Mouse (Mus musculus) layer of hippocampus, adult 11-12 months (tissue): ENCODE data around the gene Ano8.

Source experiments
- DNase-seq: peaks from one replicate; pipeline ENCODE4 v3.0.0; 2022; ENCODE audit warnings: low spot score

Gene Ano8

DNA sequence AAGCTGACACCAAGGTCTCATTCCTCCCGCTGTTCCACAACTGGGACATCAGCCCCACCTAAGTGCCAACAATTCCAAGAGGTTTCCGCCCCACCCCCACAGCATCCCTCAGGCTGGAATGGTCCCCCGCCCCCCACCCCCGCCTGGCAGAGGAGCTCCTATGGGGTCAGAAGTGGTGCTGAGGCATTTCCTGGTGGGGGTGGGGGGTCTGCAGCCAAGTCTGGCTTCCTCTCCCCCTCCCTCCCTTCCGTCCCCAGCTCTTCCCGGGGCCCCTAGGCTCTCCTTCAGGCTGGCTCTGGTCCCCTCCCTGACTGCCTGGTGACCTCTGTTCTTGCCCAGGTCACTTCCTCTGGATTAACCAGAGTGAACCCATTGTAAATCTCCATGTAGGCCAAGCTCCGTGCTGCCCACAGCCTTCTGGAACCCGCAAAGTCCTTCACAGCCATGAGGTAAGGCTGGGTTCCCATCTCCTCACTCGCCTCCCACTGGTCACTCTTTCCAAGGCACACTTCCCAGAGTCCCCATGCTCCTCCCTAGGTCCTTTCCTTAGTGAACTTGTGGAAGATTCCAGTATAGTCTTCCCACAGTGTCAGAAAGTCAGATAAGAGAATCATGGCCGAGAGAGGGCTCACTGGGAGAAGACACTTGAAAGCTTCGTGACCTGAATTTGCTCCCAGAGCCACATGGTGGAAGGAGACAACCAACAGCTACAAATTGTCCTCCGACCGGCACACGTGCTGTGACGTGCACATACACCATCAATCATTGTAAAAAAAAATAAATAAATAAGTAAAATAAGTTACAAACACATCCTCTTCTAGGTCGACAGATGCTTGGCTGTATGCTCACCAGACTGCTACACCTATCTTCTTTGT is 13.3 kb upstream of the Ano8 start:
- DNase-seq: no peak

DNA sequence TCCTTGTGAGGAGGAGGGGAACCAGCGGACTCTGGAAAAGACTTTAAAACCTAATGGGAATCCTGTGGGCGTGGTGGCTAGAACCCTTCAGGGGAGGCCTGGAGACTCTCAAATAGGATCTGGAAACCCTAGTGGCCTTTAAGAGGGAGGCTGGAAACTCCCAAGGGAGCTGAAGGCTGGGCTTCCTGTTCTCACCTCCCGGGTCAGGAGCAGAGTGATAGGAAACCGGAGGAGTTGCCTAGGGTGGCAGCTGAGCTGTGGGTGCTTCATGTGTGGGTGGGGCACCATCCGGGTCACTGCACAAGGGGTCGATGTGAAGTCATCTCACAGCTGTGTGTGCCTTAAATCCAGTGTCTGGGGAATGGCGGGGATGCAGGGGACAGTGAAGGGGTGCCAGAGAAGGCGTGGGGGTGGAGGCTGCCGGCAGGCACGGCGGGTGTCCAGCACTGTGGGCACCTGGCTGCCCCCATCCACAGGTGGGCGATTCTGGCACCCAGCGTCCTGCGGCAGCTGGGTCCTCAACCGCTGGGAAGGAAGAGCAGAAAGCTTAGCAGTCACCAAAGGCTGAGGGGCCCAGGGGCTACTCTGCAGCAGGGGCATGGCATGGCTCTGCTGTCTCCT is 12.2 kb upstream of the Ano8 start:
- no peak for DNase-seq

DNA sequence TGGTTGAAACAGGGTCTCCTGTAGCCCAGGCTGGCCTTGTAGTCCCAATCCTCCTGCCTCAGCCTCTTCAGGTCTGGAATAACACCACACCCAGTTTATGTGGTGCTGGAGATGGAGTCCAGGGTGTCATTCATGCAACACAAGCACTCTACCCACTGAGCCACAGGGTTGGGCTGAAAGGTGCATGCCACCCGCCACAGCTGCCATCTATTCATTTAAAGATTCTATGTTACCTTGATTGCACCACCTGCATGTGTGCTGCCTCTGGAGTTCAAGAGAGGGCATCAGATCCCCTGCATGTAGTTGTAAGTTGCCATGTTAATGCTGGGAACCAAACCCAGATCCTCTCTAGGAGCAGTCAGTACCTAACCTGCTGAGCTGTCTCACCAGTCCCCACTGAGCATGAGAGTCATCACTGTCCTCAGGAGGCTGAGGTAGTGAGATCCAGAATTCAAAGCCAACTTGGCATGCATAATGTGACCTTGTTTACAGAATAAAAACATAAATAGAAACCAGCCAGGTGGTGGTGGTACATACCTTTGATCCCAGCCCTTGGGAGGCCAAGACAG is 11.4 kb upstream of the Ano8 start:
- DNase-seq: no peak

DNA sequence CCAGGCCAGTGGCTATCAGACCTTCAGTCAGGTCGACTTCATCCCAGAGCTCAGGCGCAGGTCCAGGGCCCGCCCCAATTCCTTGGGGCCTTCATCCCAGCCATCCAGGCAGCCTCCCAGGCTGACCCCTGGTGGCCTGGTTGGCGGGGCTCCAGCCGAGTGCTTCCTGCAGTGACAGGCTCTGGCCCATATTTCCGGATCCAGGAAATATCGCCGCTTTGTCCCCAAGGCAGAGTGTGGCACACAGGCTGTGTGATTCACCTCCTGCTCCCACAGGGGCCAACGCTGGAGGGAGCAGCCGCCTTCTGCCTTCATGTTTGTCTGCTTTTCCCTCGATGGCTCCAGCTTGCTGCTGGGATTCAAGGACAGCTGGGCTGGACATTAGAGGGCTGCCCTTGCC is 10.7 kb upstream of the Ano8 start:
- DNase-seq: peak; percentile 58

DNA sequence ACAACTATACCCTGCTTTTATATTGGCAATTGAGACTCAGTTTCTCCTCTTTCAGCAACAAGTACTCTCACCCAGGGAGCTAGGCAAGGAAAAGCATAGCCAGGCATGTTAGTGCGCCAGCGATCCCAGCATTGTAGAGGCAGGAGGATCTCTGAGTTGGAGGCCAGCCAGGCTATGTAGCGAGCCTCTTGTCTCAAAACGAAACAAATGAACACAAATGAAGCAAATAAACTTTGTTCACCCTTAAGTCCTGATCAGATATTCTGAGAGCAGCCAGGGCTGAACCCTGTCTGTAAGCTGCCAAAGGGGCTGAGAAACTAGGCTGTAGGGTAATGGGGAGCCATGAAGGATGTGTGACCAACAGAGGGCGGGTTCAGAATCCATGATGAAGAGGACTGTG is 10.0 kb upstream of the Ano8 start:
- no peak for DNase-seq

DNA sequence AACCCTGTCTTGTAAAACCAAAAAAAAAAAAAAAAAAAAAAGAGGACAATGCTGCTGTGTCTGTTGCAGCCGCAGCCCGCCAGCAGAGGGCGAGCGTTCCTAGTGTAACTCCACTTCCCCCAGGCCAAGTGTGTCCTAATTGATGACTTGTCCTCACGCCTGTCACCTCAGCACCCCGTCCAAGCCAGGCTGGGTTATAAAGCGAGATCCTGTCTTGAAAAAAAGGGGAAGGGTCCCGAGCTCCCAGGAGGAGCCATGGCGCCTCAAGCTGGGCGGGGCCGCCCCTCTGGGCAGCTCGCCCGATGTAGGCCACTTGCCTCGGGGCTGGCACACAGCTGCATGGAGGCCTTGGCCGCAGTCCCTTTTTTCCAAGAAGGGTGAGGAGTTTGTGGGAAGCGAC is 9.3 kb upstream of the Ano8 start:
- DNase-seq: peak; percentile 86

DNA sequence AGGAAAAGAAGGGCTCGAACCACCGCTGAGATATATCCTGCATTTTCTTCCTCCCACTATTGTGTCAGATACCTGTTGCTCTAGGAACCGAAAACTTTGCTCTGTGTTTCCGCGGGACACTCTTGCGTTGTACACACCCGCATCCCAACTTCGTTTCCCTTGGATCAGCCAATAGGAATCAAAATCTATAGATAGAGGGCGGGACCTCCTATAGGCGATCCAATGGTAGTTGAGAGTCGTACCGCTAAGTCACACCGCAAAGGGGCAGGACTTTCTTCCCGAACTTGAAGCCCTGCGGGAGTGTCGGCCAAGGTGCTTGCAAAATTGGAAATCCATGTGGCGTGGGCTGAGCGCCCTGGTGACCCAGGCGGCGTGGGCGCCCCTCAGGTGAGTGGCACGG is 2.7 kb upstream of the Ano8 start:
- DNase-seq: peak; percentile 89

DNA sequence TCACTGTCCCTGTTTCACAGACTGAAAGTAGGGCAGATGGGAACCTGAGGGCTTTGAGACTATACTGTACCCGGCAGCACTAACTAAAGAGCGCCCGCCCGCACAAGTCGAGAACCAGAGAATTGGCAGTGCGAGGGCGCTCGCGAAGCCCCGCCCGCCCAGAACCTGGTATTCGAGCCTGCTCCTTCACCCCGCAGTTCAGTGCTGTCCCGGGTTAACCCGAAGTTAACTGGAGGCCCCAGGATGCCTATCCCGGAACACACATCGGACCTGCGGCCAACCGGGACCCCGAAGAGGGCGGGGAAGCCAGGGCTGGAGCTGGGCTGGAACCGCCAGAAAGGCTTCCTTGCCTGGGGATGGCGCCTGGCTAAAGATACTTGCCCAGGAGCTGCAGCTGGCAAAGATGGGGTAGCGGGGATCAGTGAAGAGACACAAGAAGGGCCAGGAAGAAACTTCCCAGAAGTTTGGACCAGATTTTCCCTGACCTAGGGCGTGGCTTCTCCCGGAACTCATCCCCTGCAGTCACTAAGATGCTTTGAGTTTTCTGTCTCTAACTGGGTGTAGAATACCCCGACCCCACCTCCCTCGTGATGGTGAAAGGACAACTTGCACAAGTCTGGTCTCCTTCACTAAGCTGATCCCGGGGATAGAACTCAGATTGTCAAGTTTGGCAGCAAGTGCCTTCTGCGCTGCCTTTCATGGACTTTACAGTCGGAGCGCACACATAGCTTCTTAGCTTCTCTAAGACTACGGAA is 2.1 kb upstream of the Ano8 start, which contains the start of gene Gtpbp3:
TSS of gene Gtpbp3 (plus strand) at position 413 of the 755 bp plus-strand sequence.
- DNase-seq: peak; percentile 78

DNA sequence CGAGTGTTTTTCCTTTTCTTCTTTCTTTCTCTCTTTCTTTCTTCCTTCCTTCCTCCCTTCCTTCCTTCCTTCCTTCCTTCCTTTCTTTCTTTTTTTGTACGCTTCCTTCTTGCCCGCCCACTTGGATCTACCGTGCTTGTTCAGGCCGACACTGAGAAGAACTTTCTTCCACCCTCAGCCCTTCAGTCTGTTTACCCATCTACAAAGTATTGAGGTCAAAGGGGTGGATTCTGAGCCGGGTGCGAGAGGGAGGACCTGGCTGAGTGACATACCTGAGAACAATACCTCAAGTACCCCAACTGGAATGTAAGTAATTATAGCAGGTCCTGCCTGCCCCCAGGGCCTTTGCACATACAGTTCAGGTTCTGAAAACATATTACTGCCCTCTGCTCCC is 370 bp upstream of the Ano8 start:
- DNase-seq: no peak

DNA sequence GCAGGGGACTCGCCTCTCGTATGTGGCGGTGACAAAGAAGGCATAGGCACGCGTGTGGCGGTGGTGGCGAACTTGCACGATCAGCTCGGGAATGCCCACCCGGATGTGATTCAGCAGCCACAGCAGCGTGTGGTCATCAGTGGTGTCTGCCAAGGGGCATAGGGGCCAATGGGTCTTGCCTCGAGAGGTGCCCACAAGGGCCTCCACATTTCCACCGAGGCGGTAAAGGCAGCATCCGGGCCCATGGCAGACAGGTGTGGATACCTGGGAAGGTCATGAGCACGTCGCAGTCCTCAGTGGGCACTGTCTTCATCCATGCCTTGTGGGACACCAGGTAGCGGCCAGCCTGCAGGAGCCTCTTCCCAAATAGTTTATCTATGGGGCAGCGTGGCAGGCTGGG is 1.0 kb downstream of the Ano8 start:
- DNase-seq: no peak

DNA sequence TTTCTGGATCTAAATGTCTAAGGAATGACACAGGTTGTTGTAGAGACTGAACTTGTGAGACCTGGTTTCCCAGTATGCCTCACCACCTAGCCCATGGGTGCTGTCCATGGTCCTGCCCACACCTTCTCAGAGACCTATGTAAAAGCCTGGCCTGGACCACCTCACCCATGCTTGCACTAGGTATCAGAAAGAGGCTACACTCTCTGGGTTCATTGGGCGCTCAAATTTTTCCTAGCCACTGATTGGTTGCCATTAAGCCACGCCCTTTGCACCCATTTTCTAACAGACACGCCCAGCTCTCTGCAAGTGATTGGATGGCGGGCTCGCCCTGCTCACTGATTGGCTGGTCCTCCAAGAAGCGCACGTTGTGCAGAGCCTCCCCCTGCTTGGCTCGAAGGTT is 1.8 kb downstream of the Ano8 start:
- DNase-seq: no peak

DNA sequence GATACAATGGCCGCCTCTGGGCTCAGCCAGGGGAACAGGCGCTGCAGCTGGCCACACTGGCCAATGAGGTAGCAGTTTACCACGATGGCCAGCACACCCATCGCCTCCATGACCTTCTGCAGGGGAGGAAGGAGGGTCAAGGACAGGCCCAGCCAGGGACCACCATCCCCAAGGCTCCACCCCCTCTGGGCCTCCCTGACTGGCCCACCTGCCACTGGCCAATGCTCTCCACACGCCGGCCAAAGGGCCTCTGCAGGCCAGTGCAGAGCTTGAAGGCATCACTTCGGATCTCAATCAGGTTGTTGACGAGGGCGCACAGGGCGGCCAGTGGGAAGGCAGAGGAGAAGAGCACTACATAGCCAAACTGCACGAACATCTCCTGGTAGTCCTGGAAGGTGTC is 6.8 kb downstream of the Ano8 start:
- no peak for DNase-seq

DNA sequence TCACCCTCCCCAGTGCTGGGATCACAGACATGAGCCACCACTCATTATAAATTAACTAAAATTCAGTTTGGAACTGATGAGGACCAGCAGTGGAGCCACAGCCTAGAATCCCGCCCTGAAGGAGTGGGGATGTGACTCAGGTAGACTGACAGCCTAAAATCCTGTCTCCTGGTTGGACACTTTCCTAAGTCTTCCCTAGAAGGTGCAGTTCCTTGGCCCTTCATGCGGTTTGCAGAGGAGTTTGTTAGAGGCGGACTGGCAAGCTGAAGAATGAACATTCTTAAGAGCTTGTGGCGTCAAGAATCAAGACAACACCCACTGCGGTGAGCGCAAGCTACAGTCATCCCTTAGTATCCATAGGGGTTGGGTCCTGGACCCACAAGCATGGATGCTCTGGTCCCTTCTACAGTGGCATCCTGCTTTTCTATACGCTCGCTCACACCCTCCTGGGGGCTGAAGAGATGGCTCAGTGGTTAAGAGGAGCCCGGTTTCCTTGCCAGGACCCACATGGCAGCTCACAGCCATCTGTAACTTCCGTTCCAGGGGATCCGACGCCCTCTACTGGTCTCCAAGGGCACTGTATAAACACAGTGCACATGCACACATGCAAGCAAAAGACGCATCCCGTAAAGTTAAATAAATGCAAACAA is 8.4 kb downstream of the Ano8 start:
- no peak for DNase-seq

DNA sequence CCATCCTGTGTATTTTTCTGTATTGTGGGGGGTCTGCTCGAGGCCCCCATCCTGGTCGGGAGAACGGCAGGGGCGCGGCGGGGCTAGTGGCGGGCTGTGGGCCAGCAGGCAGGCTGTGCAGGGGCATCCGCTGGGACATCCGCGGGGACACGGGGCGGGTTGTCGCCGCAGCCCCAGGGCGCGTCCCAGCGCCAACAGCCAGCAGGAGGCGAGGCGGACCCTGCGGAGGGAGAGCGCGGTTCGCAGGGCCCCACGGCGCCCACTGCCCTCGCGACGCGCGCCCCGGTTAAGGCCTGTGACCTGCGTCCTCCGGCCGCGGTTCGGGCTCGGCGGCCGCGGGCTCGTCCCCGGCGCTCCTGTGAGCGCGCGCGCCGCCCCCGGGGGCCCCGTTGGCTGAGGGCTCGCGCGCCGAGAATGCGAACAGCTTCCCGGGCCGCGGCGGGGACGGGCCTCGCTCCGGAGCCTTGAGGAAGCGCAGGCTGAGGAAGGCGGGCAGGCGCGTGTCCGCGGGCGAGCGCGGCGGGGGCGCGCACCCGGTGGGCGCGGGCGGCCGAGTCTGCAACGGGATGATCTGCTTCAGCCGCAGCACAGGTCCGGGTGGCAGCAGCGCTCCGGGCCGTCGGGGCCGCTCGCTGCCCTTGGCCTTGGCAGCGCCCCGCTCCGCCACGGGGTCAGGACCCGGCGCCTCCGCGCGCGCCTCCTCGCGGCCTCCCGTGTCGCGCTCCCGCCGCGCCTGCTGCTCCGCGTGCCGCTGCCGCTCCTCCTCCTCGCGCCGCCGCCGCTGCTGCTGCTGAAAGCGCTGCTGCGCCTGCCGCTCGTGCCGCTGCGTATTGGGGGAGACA is 9.4 kb downstream of the Ano8 start:
- peak; percentile 82 for DNase-seq

DNA sequence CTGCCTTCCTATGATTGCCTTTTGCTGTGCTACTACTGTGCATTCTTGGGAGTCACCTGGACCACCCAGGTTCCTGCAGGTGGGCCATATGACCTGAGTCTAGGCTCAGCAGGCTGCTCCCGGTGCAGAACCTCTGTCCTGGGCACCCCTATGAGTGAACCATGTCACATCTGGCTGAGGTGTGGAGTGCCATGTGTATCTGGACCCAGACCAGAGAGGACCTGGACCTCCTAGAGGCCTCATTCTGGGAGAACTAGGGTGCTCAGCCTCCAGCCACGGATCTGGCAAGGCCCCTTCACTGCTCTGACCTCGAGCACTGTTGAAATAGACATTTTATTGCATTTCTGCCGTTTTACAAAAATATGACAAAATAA is 10.1 kb downstream of the Ano8 start:
- DNase-seq: no peak

DNA sequence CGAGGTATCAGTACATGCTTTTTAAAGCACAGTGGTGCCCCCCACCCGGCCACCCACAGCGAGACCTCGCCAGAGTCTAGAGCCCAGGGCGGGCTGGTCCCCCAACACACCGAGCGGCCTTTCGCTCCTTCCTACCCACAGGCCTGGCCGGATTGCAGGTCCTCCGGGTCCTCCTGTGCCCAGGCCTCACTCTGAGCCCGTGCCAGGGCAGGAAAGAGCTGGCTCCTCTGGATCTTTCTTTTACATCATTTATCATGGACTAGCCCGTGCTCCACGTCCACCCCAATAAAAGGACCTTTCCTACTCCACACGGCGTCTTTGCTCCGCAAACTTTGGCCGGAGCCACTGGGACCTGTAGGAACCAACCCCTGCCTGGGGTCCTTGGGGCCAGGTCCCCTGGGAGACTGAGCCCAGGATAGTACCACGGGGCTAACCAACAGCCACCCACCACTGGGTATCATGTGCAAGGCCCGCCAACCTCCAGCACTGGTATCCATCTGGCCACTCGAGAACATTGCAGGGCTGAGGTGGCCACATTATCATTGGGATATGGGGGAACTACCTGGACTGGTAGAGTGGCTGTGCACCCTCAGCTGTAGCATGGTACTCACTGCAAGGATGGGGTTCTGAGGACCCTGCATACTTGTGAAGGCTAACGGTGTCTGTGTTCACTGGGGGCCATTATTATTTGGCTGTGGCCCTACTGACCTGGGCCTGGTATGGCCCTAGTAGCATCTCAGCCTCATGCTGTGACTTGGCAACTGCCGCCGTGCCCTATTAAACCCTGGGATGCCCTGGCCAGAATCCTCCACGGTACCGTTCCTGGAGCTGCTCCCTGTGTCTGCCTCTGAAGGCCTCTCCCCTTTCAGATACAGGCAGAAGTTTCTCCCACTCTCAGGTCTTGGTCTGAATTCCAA is 10.7 kb downstream of the Ano8 start:
- no peak for DNase-seq

DNA sequence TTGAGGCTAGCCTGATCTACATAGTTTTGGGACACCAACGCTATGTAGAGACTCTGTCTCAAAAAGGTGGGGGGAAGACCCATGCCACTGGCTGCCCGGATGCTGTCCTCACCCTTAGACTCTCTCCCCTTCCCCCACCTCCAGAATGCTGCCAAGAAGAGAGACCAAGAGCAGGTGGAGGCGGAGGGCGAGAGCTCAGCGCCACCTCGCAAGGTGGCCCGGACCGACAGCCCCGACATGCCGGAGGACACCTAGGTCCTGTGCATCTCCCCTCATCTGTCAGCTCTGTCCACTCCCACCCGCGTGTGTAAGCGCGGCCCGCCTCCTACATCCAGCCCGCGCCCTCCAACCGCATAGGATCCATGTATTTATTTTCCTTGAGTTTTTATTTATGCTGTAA is 11.4 kb downstream of the Ano8 start:
- no peak for DNase-seq

DNA sequence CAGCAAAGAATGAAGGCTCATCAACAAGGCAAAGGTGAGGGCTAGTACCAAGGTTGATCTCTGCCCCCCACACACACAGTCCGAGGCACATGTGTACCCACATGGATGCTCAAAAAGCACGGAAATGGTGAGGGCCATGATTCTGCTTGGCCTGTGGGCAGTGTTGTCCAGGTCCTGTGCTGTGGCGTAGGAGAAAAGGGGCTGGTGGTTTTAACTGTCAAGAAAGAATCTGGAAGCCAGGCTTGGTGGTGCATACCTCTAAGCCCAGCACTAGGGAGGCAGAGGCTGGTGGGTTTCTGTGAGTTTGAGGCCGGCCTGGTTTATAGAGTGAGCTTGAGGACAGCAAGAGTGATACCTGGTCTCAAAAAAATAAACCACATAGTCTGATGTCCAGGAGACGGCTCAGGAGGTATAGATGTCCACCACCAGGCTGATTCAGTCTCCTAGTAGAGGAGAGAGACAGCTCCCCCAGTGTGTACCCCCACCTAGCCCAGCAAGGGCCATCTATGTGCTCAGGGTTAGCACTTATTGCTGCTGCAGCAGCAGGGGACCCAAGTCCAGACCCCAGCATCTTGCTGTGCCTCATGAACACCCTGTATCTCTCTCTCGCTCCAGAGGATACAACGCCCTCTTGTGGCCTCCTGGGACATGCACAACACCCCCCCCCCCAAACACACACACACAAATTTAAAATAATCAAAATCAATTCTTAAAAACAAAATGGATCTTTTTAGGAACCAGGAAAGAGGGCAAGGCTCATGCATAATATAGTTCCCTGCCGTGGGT is 13.0 kb downstream of the Ano8 start:
- DNase-seq: no peak

DNA sequence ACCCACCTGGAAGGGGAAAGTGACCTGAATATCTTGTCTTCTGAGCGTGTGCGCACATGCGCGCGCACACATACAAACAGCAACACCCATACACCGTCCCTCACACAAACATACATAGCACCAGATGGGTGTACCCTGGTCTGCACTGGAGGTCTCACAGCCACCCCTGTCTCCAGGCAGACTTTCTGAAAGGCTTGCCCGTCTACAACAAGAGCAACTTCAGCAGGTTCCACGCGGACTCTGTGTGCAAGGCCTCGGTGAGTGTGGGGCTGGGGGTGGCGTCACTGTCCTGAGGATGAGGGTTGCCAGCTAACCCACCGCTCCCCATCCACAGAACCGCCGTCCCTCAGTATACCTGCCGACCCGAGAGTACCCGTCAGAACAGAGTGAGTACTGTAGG is 13.9 kb downstream of the Ano8 start:
- no peak for DNase-seq

DNA sequence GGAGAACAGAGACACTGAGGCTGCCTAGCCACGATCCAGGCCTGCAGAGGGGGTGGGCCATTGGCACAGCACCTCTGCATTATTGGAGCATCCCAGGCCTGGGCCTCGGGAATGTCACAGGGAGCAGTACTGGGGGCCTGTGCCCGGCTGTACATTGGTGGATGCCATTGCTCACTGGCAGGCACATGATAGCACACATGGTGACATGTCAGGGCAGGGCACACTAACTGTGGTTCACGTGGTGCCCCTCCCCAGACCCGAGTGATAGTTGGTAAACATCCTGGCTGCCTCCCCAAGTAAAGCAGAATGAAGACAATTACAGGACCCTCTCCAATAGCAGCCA is 14.9 kb downstream of the Ano8 start:
- DNase-seq: no peak
